Mouse (Mus musculus) cortical plate, adult 2 months (tissue): ENCODE data around the gene Slc7a3. TPM values are rescaled to one million over a fixed set of nuclear protein-coding genes. Genes with fewer than 3 reads are reported as not detected.
A peak's percentile ranks its signal among the peaks of the same experiment; 100 is the strongest.
"Not testable (repeated sequence)": the region's sequence is repeated elsewhere in the genome, so short reads cannot be mapped to it uniquely, and the experiment has no call there.

ENCODE experiments used
- H3K27ac ChIP-seq: fragments of 200-500 bp; 2 replicates; pipeline ENCODE4 v1.5.1; 2012; ENCODE audit warnings: low read length, control low read depth, inconsistent platforms; ENCODE audit not compliant: insufficient read depth
- H3K4me1 ChIP-seq: fragments of 200-500 bp; 2 replicates; pipeline ENCODE4 v1.6.1; 2011; ENCODE audit warnings: low read length; ENCODE audit not compliant: control insufficient read depth, insufficient read depth
- H3K4me3 ChIP-seq: fragments of 200-500 bp; 2 replicates; pipeline ENCODE4 v1.5.1; 2011; ENCODE audit warnings: mild to moderate bottlenecking, low read length, control low read depth; ENCODE audit not compliant: insufficient read depth
- CTCF ChIP-seq: fragments of 200-500 bp; IDR thresholded peaks from 2 replicates; pipeline ENCODE4 v1.5.1; 2011; ENCODE audit warnings: mild to moderate bottlenecking, control low read depth, low read length; ENCODE audit not compliant: insufficient read depth; ENCODE audit errors: extremely low read depth
- POLR2A ChIP-seq: fragments of 200-500 bp; IDR thresholded peaks from 2 replicates; pipeline ENCODE4 v1.6.1; 2011; ENCODE audit warnings: mild to moderate bottlenecking, low read length, control low read depth; ENCODE audit not compliant: insufficient read depth; ENCODE audit errors: extremely low read depth
- polyA plus RNA-seq: library from polyadenylated mRNA; depleted of rRNA; stranded (reverse); fragments of >200 nt; gene quantifications from 2 replicates; pipeline ENCODE4 v1.2.3, GENCODE M21; 2012; rRNA removed

Gene Slc7a3
- polyA plus RNA-seq: 8.6 and 9.3 TPM in 2 replicates

- TF ChIP-seq CTCF: no peak
- TF ChIP-seq POLR2A: no peak
- Histone ChIP-seq H3K27ac (no peak within 1 kb of the TSS), H3K4me3 (peak within 1 kb of the TSS; percentile 27), H3K4me1 (no peaks in the 10 kb centered on the region)
Measured at GRCm38 (mm10) chrX:101085920-101086319, at the start of gene Slc7a3. Gene Slc7a3 (minus strand): TSS chrX:101086020.

GRCm38 (mm10) chrX:101131992-101132791, 46.4 kb upstream of the Slc7a3 start:
- peak overlapping the region; percentile 24 for H3K4me3 ChIP-seq
- H3K4me1 ChIP-seq: no peaks in the 10 kb centered on the region
- H3K27ac ChIP-seq: no peak overlapping the region
- TF ChIP-seq CTCF (peak; percentile 44; the same call in 1 of the 2 replicates), POLR2A (no peak)

- Histone ChIP-seq H3K4me3 (no peak overlapping the region), H3K27ac (no peak overlapping the region)
Measured at GRCm38 (mm10) chrX:101131001-101131400, 45.2 kb upstream of the Slc7a3 start.

GRCm38 (mm10) chrX:101128559-101128958, 42.7 kb upstream of the Slc7a3 start:
- TF ChIP-seq POLR2A (no peak), CTCF (no peak)

More at GRCm38 (mm10) chrX:101131001-101131400, 45.2 kb upstream of the Slc7a3 start:
- H3K4me1 ChIP-seq: no peaks in the 10 kb centered on the region
- no peak for TF ChIP-seq POLR2A
- peak; percentile 59 for TF ChIP-seq CTCF

GRCm38 (mm10) chrX:101126977-101127376, 41.2 kb upstream of the Slc7a3 start:
- Histone ChIP-seq H3K4me3 (no peak overlapping the region), H3K4me1 (no peaks in the 10 kb centered on the region), H3K27ac (no peak overlapping the region)
- TF ChIP-seq POLR2A (no peak), CTCF (no peak)

More at GRCm38 (mm10) chrX:101128559-101128958, 42.7 kb upstream of the Slc7a3 start:
- H3K4me1 ChIP-seq: no peaks in the 10 kb centered on the region
- H3K27ac ChIP-seq: no peak overlapping the region
- no peak overlapping the region for H3K4me3 ChIP-seq

- H3K4me3 ChIP-seq: no peak overlapping the region
- H3K27ac ChIP-seq: no peak overlapping the region
- TF ChIP-seq POLR2A (no peak), CTCF (no peak)
- H3K4me1 ChIP-seq: no peaks in the 10 kb centered on the region
Measured at GRCm38 (mm10) chrX:101126474-101126955, 40.7 kb upstream of the Slc7a3 start.

GRCm38 (mm10) chrX:101120546-101120945, 34.7 kb upstream of the Slc7a3 start:
- no peak overlapping the region for H3K27ac ChIP-seq
- H3K4me1 ChIP-seq: no peaks in the 10 kb centered on the region
- TF ChIP-seq POLR2A (no peak), CTCF (peak; percentile 33; the same call in 1 of the 2 replicates)
- H3K4me3 ChIP-seq: no peak overlapping the region

- not testable (repeated sequence) for H3K4me1 ChIP-seq, H3K27ac ChIP-seq
- H3K4me3 ChIP-seq: peak overlapping the region; percentile 27
Measured at GRCm38 (mm10) chrX:101085211-101085610, 609 bp downstream of the Slc7a3 start.

GRCm38 (mm10) chrX:101084192-101084591, 1.6 kb downstream of the Slc7a3 start:
- Histone ChIP-seq H3K4me1 (no peaks in the 10 kb centered on the region), H3K4me3 (peak overlapping the region; percentile 27; the same call in 1 of the 2 replicates), H3K27ac (no peak overlapping the region)
- TF ChIP-seq CTCF (no peak), POLR2A (no peak)

GRCm38 (mm10) chrX:101065245-101065644, 20.6 kb downstream of the Slc7a3 start:
- Histone ChIP-seq H3K4me3 (no peak overlapping the region), H3K27ac (no peak overlapping the region), H3K4me1 (no peaks in the 10 kb centered on the region)
- TF ChIP-seq CTCF: no peak
- no peak for TF ChIP-seq POLR2A
